Mouse (Mus musculus): ENCODE measurements around the gene Depdc5. TPM values are rescaled to one million over a fixed set of nuclear protein-coding genes. Genes with fewer than 3 reads are reported as not detected.
"Not testable (repeated sequence)": the region's sequence is repeated elsewhere in the genome, so short reads cannot be mapped to it uniquely, and the experiment has no call there.

Gene Depdc5
- polyA plus RNA-seq, 1 experiment from 2014 or later = 26.1 TPM

- H3K9ac ChIP-seq = peak overlapping the region; percentile 97
- 0% methylated on average over 12 of the region's 12 CpGs for WGBS
Measured at GRCm38 (mm10) chr5:33019426-33019821, 155.9 kb downstream of the Depdc5 start.

GRCm38 (mm10) chr5:33021622-33022021 is 158.1 kb downstream of the Depdc5 start:
- H3K27ac ChIP-seq (replicated peaks) = no peak overlapping the region
- H3K4me3 ChIP-seq = peak overlapping the region; percentile 8; the same call in 1 of the 2 replicates
- peak overlapping the region; percentile 34 for H3K4me2 ChIP-seq
- no peak overlapping the region for H3K9ac ChIP-seq
- H3K4me1 ChIP-seq (replicated peaks) = peaks cover 58% of the 10 kb centered on the region
- 88% methylated on average over 2 of the region's 2 CpGs for WGBS
- ATAC-seq (ENCODE audit: low FRiP score, low read depth) = no peak
- peaks cover 9% of the 10 kb centered on the region; the same call in 1 of the 2 replicates for H3K36me3 ChIP-seq
- H3K27me3 ChIP-seq = no peaks in the 10 kb centered on the region
- H3K9me3 ChIP-seq = no peaks in the 10 kb centered on the region

More at GRCm38 (mm10) chr5:33019426-33019821, 155.9 kb downstream of the Depdc5 start:
- H3K4me2 ChIP-seq = peak overlapping the region; percentile 80
- H3K9me3 ChIP-seq = no peaks in the 10 kb centered on the region
- ATAC-seq (ENCODE audit: low FRiP score, low read depth) = no peak
- peaks cover 4% of the 10 kb centered on the region; the same call in 1 of the 2 replicates for H3K36me3 ChIP-seq
- no peaks in the 10 kb centered on the region for H3K27me3 ChIP-seq
- peak overlapping the region; percentile 87 for H3K4me3 ChIP-seq
- peak overlapping the region; percentile 100 for H3K27ac ChIP-seq (replicated peaks)
- H3K4me1 ChIP-seq (replicated peaks) = peaks cover 50% of the 10 kb centered on the region

- Histone ChIP-seq H3K4me2 (no peak overlapping the region), H3K9me3 (no peaks in the 10 kb centered on the region), H3K4me1 (replicated peaks) (peaks cover 49% of the 10 kb centered on the region), H3K9ac (no peak overlapping the region), H3K4me3 (no peak overlapping the region), H3K36me3 (peaks cover 13% of the 10 kb centered on the region), H3K27ac (replicated peaks) (no peak overlapping the region), H3K27me3 (no peaks in the 10 kb centered on the region)
- no peak for ATAC-seq (ENCODE audit: low FRiP score, low read depth)
- 88% methylated on average over 4 of the region's 4 CpGs for WGBS
Measured at GRCm38 (mm10) chr5:33023337-33023736, 159.8 kb downstream of the Depdc5 start.

GRCm38 (mm10) chr5:33024474-33024873 is 161.0 kb downstream of the Depdc5 start:
- WGBS = 73% methylated on average over 5 of the region's 5 CpGs
- H3K4me1 ChIP-seq (replicated peaks) = peaks cover 53% of the 10 kb centered on the region
- no peaks in the 10 kb centered on the region for H3K27me3 ChIP-seq
- no peaks in the 10 kb centered on the region for H3K9me3 ChIP-seq
- no peak overlapping the region for H3K9ac ChIP-seq
- H3K4me2 ChIP-seq = no peak overlapping the region
- ATAC-seq (ENCODE audit: low FRiP score, low read depth) = no peak
- peaks cover 16% of the 10 kb centered on the region for H3K36me3 ChIP-seq
- no peak overlapping the region for H3K27ac ChIP-seq (replicated peaks)
- H3K4me3 ChIP-seq = no peak overlapping the region

- Histone ChIP-seq H3K27me3 (no peaks in the 10 kb centered on the region), H3K4me3 (no peak overlapping the region), H3K4me2 (no peak overlapping the region), H3K4me1 (replicated peaks) (peaks cover 48% of the 10 kb centered on the region), H3K36me3 (peaks cover 16% of the 10 kb centered on the region), H3K9me3 (no peaks in the 10 kb centered on the region), H3K9ac (no peak overlapping the region), H3K27ac (replicated peaks) (no peak overlapping the region)
- 64% methylated on average over 2 of the region's 2 CpGs for WGBS
- no peak for ATAC-seq (ENCODE audit: low FRiP score, low read depth)
Measured at GRCm38 (mm10) chr5:33028656-33029055, 165.2 kb downstream of the Depdc5 start.

GRCm38 (mm10) chr5:33030425-33031175 is 167.1 kb downstream of the Depdc5 start:
- Histone ChIP-seq H3K4me3 (no peak overlapping the region), H3K36me3 (peaks cover 7% of the 10 kb centered on the region), H3K9ac (no peak overlapping the region), H3K9me3 (no peaks in the 10 kb centered on the region), H3K4me1 (replicated peaks) (peaks cover 33% of the 10 kb centered on the region), H3K4me2 (peak overlapping the region; percentile 15; the same call in 1 of the 2 replicates), H3K27me3 (no peaks in the 10 kb centered on the region), H3K27ac (replicated peaks) (peak overlapping the region; percentile 73)
- peak; percentile 76 for ATAC-seq (ENCODE audit: low FRiP score, low read depth)
- 47% methylated on average over 4 of the region's 4 CpGs for WGBS

- WGBS = 86% methylated on average over 10 of the region's 10 CpGs
- H3K4me1 ChIP-seq (replicated peaks) = peaks cover 33% of the 10 kb centered on the region
- peaks cover 7% of the 10 kb centered on the region for H3K36me3 ChIP-seq
- no peaks in the 10 kb centered on the region for H3K27me3 ChIP-seq
- no peak overlapping the region for H3K4me2 ChIP-seq
- no peak for ATAC-seq (ENCODE audit: low FRiP score, low read depth)
- no peak overlapping the region for H3K9ac ChIP-seq
- no peak overlapping the region for H3K27ac ChIP-seq (replicated peaks)
- H3K4me3 ChIP-seq = no peak overlapping the region
- H3K9me3 ChIP-seq = no peaks in the 10 kb centered on the region
Measured at GRCm38 (mm10) chr5:33032036-33032773, 168.7 kb downstream of the Depdc5 start.

- H3K4me3 ChIP-seq = no peak overlapping the region
- H3K4me2 ChIP-seq = no peak overlapping the region
- H3K9ac ChIP-seq = no peak overlapping the region
- no peaks in the 10 kb centered on the region for H3K9me3 ChIP-seq
- peak; percentile 49; the same call in 1 of the 2 replicates for ATAC-seq (ENCODE audit: low FRiP score, low read depth)
- no peak overlapping the region for H3K27ac ChIP-seq (replicated peaks)
- WGBS = 5% methylated on average over 4 of the region's 4 CpGs
- H3K36me3 ChIP-seq = peaks cover 4% of the 10 kb centered on the region
- H3K27me3 ChIP-seq = no peaks in the 10 kb centered on the region
- peaks cover 33% of the 10 kb centered on the region for H3K4me1 ChIP-seq (replicated peaks)
Measured at GRCm38 (mm10) chr5:33033121-33033520, 169.6 kb downstream of the Depdc5 start.

- H3K36me3 ChIP-seq; H3K9me3 ChIP-seq; H3K4me2 ChIP-seq; ATAC-seq (ENCODE audit: low FRiP score, low read depth); H3K9ac ChIP-seq; H3K27me3 ChIP-seq; H3K27ac ChIP-seq (replicated peaks); H3K4me3 ChIP-seq: not testable (repeated sequence)
- WGBS = 52% methylated on average over 8 of the region's 8 CpGs
- H3K4me1 ChIP-seq (replicated peaks) = peaks cover 30% of the 10 kb centered on the region
Measured at GRCm38 (mm10) chr5:33033633-33034032, 170.1 kb downstream of the Depdc5 start.

- H3K36me3 ChIP-seq = 0 out of 2 replicates have a peak, but pooled peaks cover 2% of the 10 kb centered on the region
- ATAC-seq (ENCODE audit: low FRiP score, low read depth) = 0 out of 2 replicates have a peak, but pooled peaks have one; percentile 16
- no peak overlapping the region for H3K4me3 ChIP-seq
- H3K4me1 ChIP-seq (replicated peaks) = peaks cover 29% of the 10 kb centered on the region
- 16% methylated on average over 7 of the region's 7 CpGs for WGBS
- H3K9ac ChIP-seq = no peak overlapping the region
- no peaks in the 10 kb centered on the region for H3K27me3 ChIP-seq
- no peak overlapping the region for H3K27ac ChIP-seq (replicated peaks)
- no peak overlapping the region for H3K4me2 ChIP-seq
- H3K9me3 ChIP-seq = no peaks in the 10 kb centered on the region
Measured at GRCm38 (mm10) chr5:33034100-33034499, 170.6 kb downstream of the Depdc5 start.

GRCm38 (mm10) chr5:33034916-33035315 is 171.4 kb downstream of the Depdc5 start:
- peaks cover 27% of the 10 kb centered on the region for H3K4me1 ChIP-seq (replicated peaks)
- 42% methylated on average over 3 of the region's 3 CpGs for WGBS
- H3K4me3 ChIP-seq = no peak overlapping the region
- no peak for ATAC-seq (ENCODE audit: low FRiP score, low read depth)
- no peak overlapping the region for H3K27ac ChIP-seq (replicated peaks)
- H3K27me3 ChIP-seq = no peaks in the 10 kb centered on the region
- no peaks in the 10 kb centered on the region for H3K36me3 ChIP-seq
- H3K9ac ChIP-seq = no peak overlapping the region
- no peak overlapping the region for H3K4me2 ChIP-seq
- H3K9me3 ChIP-seq = no peaks in the 10 kb centered on the region

All from hindbrain, embryonic 15.5 days (tissue).